Mouse (Mus musculus): ENCODE measurements around the gene Lcat. TPM values are rescaled to one million over a fixed set of nuclear protein-coding genes. Genes with fewer than 3 reads are reported as not detected.

The Lcat gene
- polyA plus RNA-seq, 1 experiment, result 0.55 TPM

- Histone ChIP-seq H3K27ac (ENCODE audit: insufficient read depth, low read depth, low read length) (no peak within 1 kb of the TSS), H3K4me1 (ENCODE audit: control insufficient read depth, insufficient read depth, low read length) (peaks cover 9% of the 10 kb centered on the region), H3K4me3 (ENCODE audit: insufficient read depth, low read length) (no peak within 1 kb of the TSS)
- TF ChIP-seq CTCF (IDR thresholded peaks at IDR 0.05; ENCODE audit: low read depth, low read length), result no peak
- no peak for TF ChIP-seq POLR2A (IDR thresholded peaks at IDR 0.05; ENCODE audit: borderline replicate concordance, low read depth, low read length)
These were observed 9.4 kb downstream of the Lcat start, which contains the start of gene Ctrl for GRCm38 (mm10) chr8:105933762-105934161. Gene Ctrl (minus strand): TSS chr8:105933862.

- no peak overlapping the region for H3K4me3 ChIP-seq (ENCODE audit: insufficient read depth, low read length)
- H3K27ac ChIP-seq (ENCODE audit: insufficient read depth, low read depth, low read length), result no peak overlapping the region
- TF ChIP-seq CTCF (IDR thresholded peaks at IDR 0.05; ENCODE audit: low read depth, low read length) (no peak), POLR2A (IDR thresholded peaks at IDR 0.05; ENCODE audit: borderline replicate concordance, low read depth, low read length) (no peak)
- H3K4me1 ChIP-seq (ENCODE audit: control insufficient read depth, insufficient read depth, low read length), result peaks cover 4% of the 10 kb centered on the region
These were observed 10.7 kb downstream of the Lcat start for GRCm38 (mm10) chr8:105932525-105932924.

GRCm38 (mm10) chr8:105931271-105931670 is 11.9 kb downstream of the Lcat start:
- Histone ChIP-seq H3K4me1 (ENCODE audit: control insufficient read depth, insufficient read depth, low read length) (no peaks in the 10 kb centered on the region), H3K27ac (ENCODE audit: insufficient read depth, low read depth, low read length) (no peak overlapping the region), H3K4me3 (ENCODE audit: insufficient read depth, low read length) (no peak overlapping the region)
- TF ChIP-seq CTCF (IDR thresholded peaks at IDR 0.05; ENCODE audit: low read depth, low read length) (no peak), POLR2A (IDR thresholded peaks at IDR 0.05; ENCODE audit: borderline replicate concordance, low read depth, low read length) (no peak)

GRCm38 (mm10) chr8:105930602-105931001 is 12.6 kb downstream of the Lcat start:
- Histone ChIP-seq H3K4me1 (ENCODE audit: control insufficient read depth, insufficient read depth, low read length) (no peaks in the 10 kb centered on the region), H3K4me3 (ENCODE audit: insufficient read depth, low read length) (no peak overlapping the region), H3K27ac (ENCODE audit: insufficient read depth, low read depth, low read length) (no peak overlapping the region)
- TF ChIP-seq POLR2A (IDR thresholded peaks at IDR 0.05; ENCODE audit: borderline replicate concordance, low read depth, low read length), result no peak
- TF ChIP-seq CTCF (IDR thresholded peaks at IDR 0.05; ENCODE audit: low read depth, low read length), result peak; percentile 80

GRCm38 (mm10) chr8:105925123-105925522 is 18.1 kb downstream of the Lcat start:
- TF ChIP-seq CTCF (IDR thresholded peaks at IDR 0.05; ENCODE audit: low read depth, low read length), result no peak
- TF ChIP-seq POLR2A (IDR thresholded peaks at IDR 0.05; ENCODE audit: borderline replicate concordance, low read depth, low read length), result no peak
- Histone ChIP-seq H3K4me1 (ENCODE audit: control insufficient read depth, insufficient read depth, low read length) (0 out of 2 replicates have a peak, but pooled peaks cover 2% of the 10 kb centered on the region), H3K27ac (ENCODE audit: insufficient read depth, low read depth, low read length) (no peak overlapping the region), H3K4me3 (ENCODE audit: insufficient read depth, low read length) (no peak overlapping the region)

GRCm38 (mm10) chr8:105919390-105919789 is 23.8 kb downstream of the Lcat start:
- H3K27ac ChIP-seq (ENCODE audit: insufficient read depth, low read depth, low read length), result no peak overlapping the region
- no peak for TF ChIP-seq CTCF (IDR thresholded peaks at IDR 0.05; ENCODE audit: low read depth, low read length)
- TF ChIP-seq POLR2A (IDR thresholded peaks at IDR 0.05; ENCODE audit: borderline replicate concordance, low read depth, low read length), result no peak
- H3K4me3 ChIP-seq (ENCODE audit: insufficient read depth, low read length), result no peak overlapping the region
- peaks cover 12% of the 10 kb centered on the region; the same call in 1 of the 2 replicates for H3K4me1 ChIP-seq (ENCODE audit: control insufficient read depth, insufficient read depth, low read length)

GRCm38 (mm10) chr8:105900941-105901616 is 42.1 kb downstream of the Lcat start:
- TF ChIP-seq POLR2A (IDR thresholded peaks at IDR 0.05; ENCODE audit: borderline replicate concordance, low read depth, low read length) (no peak), CTCF (IDR thresholded peaks at IDR 0.05; ENCODE audit: low read depth, low read length) (no peak)
- peak overlapping the region; percentile 18 for H3K27ac ChIP-seq (ENCODE audit: insufficient read depth, low read depth, low read length)
- H3K4me3 ChIP-seq (ENCODE audit: insufficient read depth, low read length), result peak overlapping the region; percentile 92
- H3K4me1 ChIP-seq (ENCODE audit: control insufficient read depth, insufficient read depth, low read length), result peaks cover 12% of the 10 kb centered on the region

- peak within 1 kb of the TSS; percentile 92 for H3K4me3 ChIP-seq (ENCODE audit: insufficient read depth, low read length)
- H3K4me1 ChIP-seq (ENCODE audit: control insufficient read depth, insufficient read depth, low read length), result peaks cover 10% of the 10 kb centered on the region; the same call in 1 of the 2 replicates
- no peak for TF ChIP-seq POLR2A (IDR thresholded peaks at IDR 0.05; ENCODE audit: borderline replicate concordance, low read depth, low read length)
- no peak for TF ChIP-seq CTCF (IDR thresholded peaks at IDR 0.05; ENCODE audit: low read depth, low read length)
- peak within 1 kb of the TSS; percentile 18 for H3K27ac ChIP-seq (ENCODE audit: insufficient read depth, low read depth, low read length)
These were observed 42.8 kb downstream of the Lcat start, which contains the start of gene Pskh1 for GRCm38 (mm10) chr8:105900180-105900940. Gene Pskh1 (plus strand): TSS chr8:105900441.

- no peak overlapping the region for H3K27ac ChIP-seq (ENCODE audit: insufficient read depth, low read depth, low read length)
- H3K4me1 ChIP-seq (ENCODE audit: control insufficient read depth, insufficient read depth, low read length), result peaks cover 4% of the 10 kb centered on the region; the same call in 1 of the 2 replicates
- TF ChIP-seq POLR2A (IDR thresholded peaks at IDR 0.05; ENCODE audit: borderline replicate concordance, low read depth, low read length) (no peak), CTCF (IDR thresholded peaks at IDR 0.05; ENCODE audit: low read depth, low read length) (no peak)
- H3K4me3 ChIP-seq (ENCODE audit: insufficient read depth, low read length), result no peak overlapping the region
These were observed 45.2 kb downstream of the Lcat start for GRCm38 (mm10) chr8:105897801-105898480.
